Mouse (Mus musculus) E14TG2a.4 (cell line): ENCODE results near the gene Foxc2.

Experiments used
- CTCF ChIP-seq: conservative IDR thresholded peaks from 2 replicates; pipeline ENCODE4 v1.5.1; 2014; ENCODE audit warnings: low read length
- NANOG ChIP-seq: IDR thresholded peaks from 2 replicates; pipeline ENCODE4 v1.6.1; 2014; ENCODE audit warnings: borderline replicate concordance, low read length, mixed read lengths
- POU5F1 ChIP-seq: IDR thresholded peaks from 2 replicates; pipeline ENCODE4 v1.6.1; 2014; ENCODE audit warnings: low read length, borderline replicate concordance

DNA sequence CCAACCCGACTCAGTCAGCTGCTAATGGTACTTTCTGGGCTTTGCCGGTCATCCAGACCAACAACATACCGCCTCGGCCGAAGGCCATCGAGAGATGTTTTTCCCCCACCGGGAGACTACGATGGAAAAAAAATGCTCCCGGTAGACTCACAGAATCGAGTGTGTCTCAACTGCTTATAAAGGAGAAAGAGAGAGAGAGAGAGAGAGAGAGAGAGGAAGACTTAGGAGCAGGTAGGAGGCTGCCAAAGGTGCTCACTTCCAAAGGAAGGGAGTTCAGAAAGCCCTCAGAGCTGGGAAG is 41.2 kb upstream of the Foxc2 start:
- TF ChIP-seq CTCF: no peak
- no peak for TF ChIP-seq NANOG
- no peak for TF ChIP-seq POU5F1
